Mouse (Mus musculus): Measurements from ENCODE around the gene Bola2.
"Not testable (repeated sequence)": the region's sequence is repeated elsewhere in the genome, so short reads cannot be mapped to it uniquely, and the experiment has no call there.

Gene Bola2

GRCm38 (mm10) chr7:126710266-126710665, 15.1 kb downstream of the Bola2 start:
- DNase-seq, result no peak

- DNase-seq, result no peak
Measured at GRCm38 (mm10) chr7:126711910-126712309, 16.7 kb downstream of the Bola2 start.

GRCm38 (mm10) chr7:126715679-126716078, 20.5 kb downstream of the Bola2 start:
- no peak for DNase-seq

GRCm38 (mm10) chr7:126717566-126717965, 22.4 kb downstream of the Bola2 start:
- DNase-seq, result no peak

- DNase-seq, result no peak
Measured at GRCm38 (mm10) chr7:126718787-126719337, 23.7 kb downstream of the Bola2 start.

- DNase-seq, result no peak
Measured at GRCm38 (mm10) chr7:126721635-126722034, 26.4 kb downstream of the Bola2 start.

GRCm38 (mm10) chr7:126725077-126725476, 29.9 kb downstream of the Bola2 start:
- no peak for DNase-seq

GRCm38 (mm10) chr7:126725667-126726066, 30.5 kb downstream of the Bola2 start:
- DNase-seq, result no peak

GRCm38 (mm10) chr7:126730256-126730789, 35.1 kb downstream of the Bola2 start:
- not testable (repeated sequence) for DNase-seq

- DNase-seq, result no peak
Measured at GRCm38 (mm10) chr7:126736122-126736521, 40.9 kb downstream of the Bola2 start.

GRCm38 (mm10) chr7:126739551-126739950, 44.4 kb downstream of the Bola2 start:
- no peak for DNase-seq

GRCm38 (mm10) chr7:126740132-126740735, 45.0 kb downstream of the Bola2 start:
- no peak for DNase-seq

GRCm38 (mm10) chr7:126740977-126741376, 45.8 kb downstream of the Bola2 start:
- DNase-seq, result no peak

- no peak for DNase-seq
Measured at GRCm38 (mm10) chr7:126741452-126741851, 46.3 kb downstream of the Bola2 start.

- no peak for DNase-seq
Measured at GRCm38 (mm10) chr7:126741964-126742482, 46.8 kb downstream of the Bola2 start.

GRCm38 (mm10) chr7:126746066-126746465, 50.9 kb downstream of the Bola2 start:
- DNase-seq, result no peak

GRCm38 (mm10) chr7:126746798-126747197, 51.6 kb downstream of the Bola2 start:
- DNase-seq, result peak in 1 of 2 experiments; percentile 30

- no peak for DNase-seq
Measured at GRCm38 (mm10) chr7:126748824-126749223, 53.6 kb downstream of the Bola2 start.
